Mouse (Mus musculus) urinary bladder, postnatal 10 days (tissue): ENCODE data around the gene Rhbdl1.

Experiments
- DNase-seq: peaks from one replicate; pipeline ENCODE4 v3.0.0; 2022; ENCODE audit warnings: low spot score

Gene Rhbdl1

GRCm38 (mm10) chr17:25792615-25793014 lies 44.5 kb downstream of the Rhbdl1 start, which contains the start of gene Fam173a:
Gene Fam173a, minus strand, starts transcription at chr17:25792901.
- DNase-seq: no peak

- no peak for DNase-seq
Observed at GRCm38 (mm10) chr17:25791843-25792527, 45.1 kb downstream of the Rhbdl1 start.

- no peak for DNase-seq
Observed at GRCm38 (mm10) chr17:25791320-25791842, 45.7 kb downstream of the Rhbdl1 start.

GRCm38 (mm10) chr17:25786781-25787504 lies 50.2 kb downstream of the Rhbdl1 start:
- DNase-seq: no peak

GRCm38 (mm10) chr17:25786280-25786679 lies 50.8 kb downstream of the Rhbdl1 start, which contains the start of gene Ccdc78:
Gene Ccdc78, plus strand, starts transcription at chr17:25786580.
- DNase-seq: no peak

GRCm38 (mm10) chr17:25785281-25785745 lies 51.8 kb downstream of the Rhbdl1 start, which contains the start of gene Haghl:
Gene Haghl, minus strand, starts transcription at chr17:25785673.
- peak; percentile 80 for DNase-seq
